Mouse (Mus musculus): ENCODE data around the gene Gm3187.
"Not testable (repeated sequence)": the region's sequence is repeated elsewhere in the genome, so short reads cannot be mapped to it uniquely, and the experiment has no call there.

Gene Gm3187

DNA sequence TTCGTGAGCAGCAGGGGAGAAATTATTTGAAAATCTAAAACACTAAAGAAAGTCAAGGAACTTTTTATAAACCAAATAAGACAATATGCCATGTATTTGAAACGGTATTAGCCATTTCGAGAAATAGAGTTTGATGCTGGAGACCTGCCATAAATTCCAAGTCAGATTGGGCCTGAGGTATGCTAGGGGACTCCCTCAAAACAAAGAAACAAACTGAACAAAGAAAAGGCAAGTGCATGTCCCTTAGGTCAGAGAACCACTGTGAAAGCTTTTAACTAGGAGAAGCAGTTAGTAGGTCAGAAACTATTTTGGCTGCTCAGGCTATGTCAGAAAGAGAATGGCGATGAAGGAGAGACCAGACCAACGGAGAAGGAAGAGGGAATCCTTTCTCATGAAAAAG lies at the start of gene Gm3187:
Gene Gm3187, plus strand, starts transcription at position 301 of the 400 bp plus-strand sequence.
- DNase-seq (ENCODE audit: low spot score) = not testable (repeated sequence)

DNA sequence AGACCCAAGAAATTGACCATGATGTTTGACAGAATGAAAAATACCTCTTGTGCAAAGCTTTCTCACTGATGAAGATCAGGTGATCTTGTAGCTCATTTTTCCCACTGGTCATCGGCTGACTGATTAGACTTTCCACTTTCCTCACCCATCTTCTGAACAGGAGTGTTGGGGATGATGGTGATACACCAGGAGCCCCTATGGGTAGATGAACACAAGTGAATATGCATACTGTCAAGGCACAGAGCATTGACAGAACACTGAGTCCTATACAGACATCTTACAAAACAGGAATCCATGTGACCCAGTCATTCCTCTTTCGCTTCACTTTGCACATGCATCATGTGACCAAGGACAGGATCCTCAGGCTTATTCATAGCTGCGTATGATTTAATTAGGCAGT lies 28.6 kb upstream of the Gm3187 start, which contains the start of gene Gm3194:
Gene Gm3194, minus strand, starts transcription at position 101 of the 400 bp plus-strand sequence.
- DNase-seq (ENCODE audit: low spot score) = not testable (repeated sequence)

DNA sequence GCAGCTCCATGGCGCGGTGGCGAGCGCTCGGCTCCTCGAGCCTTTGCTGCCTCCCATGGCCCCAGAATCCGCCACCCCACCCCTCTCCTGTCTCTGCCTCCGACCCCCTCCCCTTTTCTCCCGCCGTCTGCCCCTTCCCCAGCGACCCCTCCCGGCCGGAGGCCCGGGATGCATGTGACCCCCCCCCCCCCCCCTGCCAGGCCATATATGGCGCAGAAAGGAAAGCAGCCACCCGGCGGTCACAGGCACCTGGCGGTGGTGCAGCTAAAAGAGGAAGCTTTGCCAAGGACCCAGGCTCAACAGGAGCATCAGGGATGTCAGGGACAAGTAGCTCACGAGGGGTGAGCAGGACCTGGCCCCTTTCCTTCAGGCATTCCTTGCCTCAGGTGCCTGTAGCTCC lies 23.5 kb upstream of the Gm3187 start:
- not testable (repeated sequence) for DNase-seq (ENCODE audit: low spot score)

DNA sequence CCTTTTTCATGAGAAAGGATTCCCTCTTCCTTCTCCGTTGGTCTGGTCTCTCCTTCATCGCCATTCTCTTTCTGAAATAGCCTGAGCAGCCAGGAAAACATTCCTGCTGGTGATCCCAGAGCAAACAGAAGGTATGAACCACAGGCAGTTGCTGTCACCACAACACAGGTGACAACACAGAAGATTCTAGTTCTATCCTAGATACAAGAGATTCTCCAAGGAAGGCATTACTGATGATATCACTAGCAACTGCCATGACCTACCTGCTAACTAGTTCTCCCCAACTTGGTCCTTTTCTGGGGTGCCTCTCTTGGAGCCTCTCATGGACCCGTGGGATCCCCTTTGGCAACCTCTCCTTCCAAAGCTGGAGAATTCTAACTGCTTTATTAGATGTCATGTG lies 6.3 kb upstream of the Gm3187 start, which contains the start of gene Gm8246:
Gene Gm8246, minus strand, starts transcription at position 101 of the 400 bp plus-strand sequence.
- DNase-seq (ENCODE audit: low spot score) = not testable (repeated sequence)

GRCm38 (mm10) chr14:5501374-5501773 lies 17.4 kb downstream of the Gm3187 start, which contains the start of gene Gm3488:
Gm3488 (plus strand) TSS chr14:5501674.
- DNase-seq (ENCODE audit: low spot score) = not testable (repeated sequence)

DNA sequence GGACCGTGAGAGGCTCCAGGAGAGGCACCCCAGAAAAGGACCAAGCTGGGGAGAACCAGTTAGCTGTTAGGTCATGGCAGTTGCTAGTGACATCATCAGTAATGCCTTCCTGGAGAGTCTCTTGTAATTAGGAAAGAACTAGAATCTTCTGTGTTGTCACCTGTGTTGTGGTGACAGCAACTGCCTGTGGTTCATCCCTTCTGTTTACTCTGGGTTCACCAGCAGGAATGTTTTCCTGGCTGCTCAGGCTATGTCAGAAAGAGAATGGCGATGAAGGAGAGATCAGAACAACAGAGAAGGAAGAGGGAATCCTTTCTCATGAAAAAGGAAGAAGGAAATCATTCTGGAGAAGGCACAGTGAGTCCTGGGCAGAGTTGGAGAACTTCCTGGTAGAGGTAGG lies 54.2 kb downstream of the Gm3187 start, which contains the start of gene Gm3532:
Gene Gm3532, plus strand, starts transcription at position 301 of the 400 bp plus-strand sequence.
- not testable (repeated sequence) for DNase-seq (ENCODE audit: low spot score)

Measured in urinary bladder, postnatal 25 days (tissue).